Mouse (Mus musculus): ENCODE measurements at regions not wholly inside any gene's neighbourhood (a gene's known extent, or its start where the extent isn't known, plus 50 kb on each side); places are given as distances from the start of the nearest gene placed in this dataset.

DNA sequence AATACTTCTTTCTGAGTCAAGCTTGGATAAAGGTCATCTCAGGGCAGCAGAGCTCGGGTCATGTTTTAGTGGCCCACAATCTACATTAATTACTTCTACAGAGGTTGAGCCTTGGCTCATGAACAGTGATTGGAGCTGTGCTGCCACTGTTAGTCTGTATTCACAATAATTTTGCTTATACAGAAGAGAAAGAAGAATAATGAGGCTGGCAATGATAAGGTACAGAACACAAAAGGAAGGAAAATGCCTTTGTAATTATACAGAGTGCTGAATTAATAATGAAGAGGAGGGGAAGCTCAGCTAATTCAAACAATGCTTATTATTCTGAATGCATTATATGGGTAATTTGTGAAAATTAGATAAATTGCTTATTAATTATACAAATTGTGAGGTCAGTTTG, 573.9 kb upstream of the Cblb start:
- WGBS = 53% methylated on average over 1 of the region's 1 CpGs
- Histone ChIP-seq H3K27me3 (replicated peaks) (no peaks in the 10 kb centered on the region), H3K4me3 (replicated peaks) (no peak overlapping the region)

DNA sequence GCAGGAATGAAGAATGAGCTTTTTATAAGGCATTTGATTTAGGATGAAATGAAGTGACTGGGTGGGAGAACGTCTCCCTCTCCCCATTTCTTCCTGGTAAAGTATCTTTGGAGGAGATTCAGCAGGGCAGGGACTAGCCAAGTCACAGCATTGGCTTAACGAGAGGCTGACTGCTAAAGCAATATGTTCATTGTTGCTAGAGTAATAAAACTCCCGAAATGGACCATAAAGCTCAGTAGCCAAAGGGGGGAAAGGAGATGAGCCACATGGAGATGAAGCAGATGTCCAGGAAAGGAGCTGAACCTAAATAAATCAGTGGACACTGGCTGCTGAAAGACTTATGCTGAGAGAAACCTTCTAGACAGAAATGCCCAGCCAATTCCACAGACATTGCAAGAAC, 555.3 kb upstream of the Cblb start:
- H3K36me3 ChIP-seq = no peaks in the 10 kb centered on the region
- no peaks in the 10 kb centered on the region for H3K4me1 ChIP-seq (replicated peaks)
- no peak for ATAC-seq
- no peak overlapping the region for H3K9ac ChIP-seq
- 41% methylated on average over 3 of the region's 3 CpGs for WGBS
- no peaks in the 10 kb centered on the region for H3K9me3 ChIP-seq
- H3K27me3 ChIP-seq (replicated peaks) = no peaks in the 10 kb centered on the region
- H3K27ac ChIP-seq = no peak overlapping the region
- no peak overlapping the region for H3K4me2 ChIP-seq (replicated peaks)
- no peak overlapping the region for H3K4me3 ChIP-seq (replicated peaks)

More for the DNA sequence above, 573.9 kb upstream of the Cblb start:
- Histone ChIP-seq H3K9me3 (no peaks in the 10 kb centered on the region), H3K4me1 (replicated peaks) (no peaks in the 10 kb centered on the region), H3K9ac (no peak overlapping the region), H3K4me2 (replicated peaks) (no peak overlapping the region), H3K27ac (no peak overlapping the region), H3K36me3 (no peaks in the 10 kb centered on the region)
- ATAC-seq = no peak

DNA sequence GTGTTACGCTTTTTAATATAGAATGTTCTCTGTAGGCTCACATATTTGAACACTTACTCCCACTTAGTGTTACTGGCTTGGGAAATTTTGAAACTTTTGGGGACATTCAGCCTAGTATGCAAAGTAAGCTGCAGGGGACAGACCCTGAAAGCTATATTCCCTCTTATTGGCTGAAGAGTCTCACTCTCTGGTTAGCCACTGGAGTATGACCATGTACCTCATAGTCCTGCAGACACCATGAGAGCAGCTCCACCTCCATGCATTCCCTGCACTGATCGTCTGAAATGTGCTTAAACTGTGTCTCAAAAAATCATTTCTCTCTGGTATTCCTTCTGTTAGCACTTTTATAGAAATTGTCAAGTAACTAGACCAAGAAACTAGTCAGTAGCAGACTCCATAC, 534.9 kb upstream of the Cblb start:
- no peak overlapping the region for H3K4me2 ChIP-seq (replicated peaks)
- no peak overlapping the region for H3K4me3 ChIP-seq (replicated peaks)
- 81% methylated on average over 2 of the region's 2 CpGs for WGBS
- H3K9me3 ChIP-seq = no peaks in the 10 kb centered on the region
- no peak overlapping the region for H3K9ac ChIP-seq
- H3K4me1 ChIP-seq (replicated peaks) = no peaks in the 10 kb centered on the region
- H3K27me3 ChIP-seq (replicated peaks) = no peaks in the 10 kb centered on the region
- no peaks in the 10 kb centered on the region for H3K36me3 ChIP-seq
- H3K27ac ChIP-seq = no peak overlapping the region
- no peak for ATAC-seq

DNA sequence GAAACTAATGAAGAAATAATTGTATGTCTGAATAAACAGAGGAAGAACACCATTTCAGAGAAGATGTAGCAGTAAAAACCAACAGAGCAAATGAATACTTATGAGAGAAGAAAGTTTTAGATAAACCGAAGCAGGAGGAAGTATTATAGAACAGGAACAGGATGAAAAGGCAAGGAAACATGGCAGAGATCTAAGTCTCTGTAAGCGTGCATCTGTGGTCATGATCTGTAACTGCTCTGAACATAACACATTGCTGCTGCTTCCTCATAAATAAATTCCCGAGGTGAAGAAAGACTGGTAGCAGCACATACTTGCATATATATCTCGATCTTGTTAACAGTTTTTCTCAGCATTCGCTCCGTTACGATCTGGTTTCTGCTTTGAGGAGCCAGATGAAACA, 533.2 kb upstream of the Cblb start:
- H3K27ac ChIP-seq = no peak overlapping the region
- H3K27me3 ChIP-seq (replicated peaks) = no peaks in the 10 kb centered on the region
- no peaks in the 10 kb centered on the region for H3K9me3 ChIP-seq
- H3K4me1 ChIP-seq (replicated peaks) = no peaks in the 10 kb centered on the region
- H3K4me3 ChIP-seq (replicated peaks) = no peak overlapping the region
- no peak overlapping the region for H3K9ac ChIP-seq
- H3K36me3 ChIP-seq = no peaks in the 10 kb centered on the region
- H3K4me2 ChIP-seq (replicated peaks) = no peak overlapping the region
- WGBS = 76% methylated on average over 7 of the region's 7 CpGs
- no peak for ATAC-seq

DNA sequence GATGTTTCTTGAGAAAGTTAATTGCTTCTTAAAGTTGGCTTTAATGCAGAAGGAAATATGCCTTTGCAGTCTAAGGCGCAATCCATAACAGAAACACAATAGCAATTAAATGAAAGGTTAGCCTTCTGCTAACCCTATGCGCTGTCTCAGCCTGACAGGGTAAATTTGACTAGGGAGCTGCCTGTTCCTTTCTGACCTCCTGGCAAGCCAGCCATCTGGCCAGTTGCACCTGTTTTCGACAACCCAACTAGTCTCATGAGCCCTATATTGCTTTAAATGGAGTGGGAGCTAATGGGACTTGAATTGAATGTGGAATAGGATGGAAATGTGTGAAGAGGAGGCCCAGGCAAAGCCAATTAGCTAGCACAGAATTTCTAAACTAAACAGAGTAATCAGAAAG, 513.9 kb upstream of the Cblb start:
- Histone ChIP-seq H3K4me3 (replicated peaks) (no peak overlapping the region), H3K9me3 (no peaks in the 10 kb centered on the region), H3K27me3 (replicated peaks) (no peaks in the 10 kb centered on the region), H3K4me1 (replicated peaks) (no peaks in the 10 kb centered on the region), H3K4me2 (replicated peaks) (no peak overlapping the region), H3K36me3 (no peaks in the 10 kb centered on the region), H3K27ac (no peak overlapping the region), H3K9ac (no peak overlapping the region)
- ATAC-seq = no peak
- WGBS = 71% methylated on average over 3 of the region's 3 CpGs

DNA sequence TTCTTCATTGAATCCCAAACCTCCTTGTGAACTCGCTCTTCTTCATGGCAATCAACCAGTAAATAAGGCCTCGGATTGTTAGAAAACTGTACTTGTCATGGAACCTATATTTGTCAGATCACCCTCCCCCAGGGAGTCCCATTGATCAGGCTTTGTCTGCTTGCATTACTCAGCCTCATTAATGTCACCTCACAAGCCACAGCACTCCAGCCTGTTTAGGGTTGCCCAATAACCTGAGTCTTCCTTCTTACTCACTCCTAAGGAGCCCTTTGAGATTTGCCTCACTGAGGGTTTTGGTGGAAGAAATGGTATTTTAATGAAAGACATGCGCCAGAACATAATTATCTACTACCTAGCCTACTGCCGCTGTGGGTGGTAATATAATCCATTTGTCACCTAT, 510.3 kb upstream of the Cblb start:
- Histone ChIP-seq H3K4me1 (replicated peaks) (no peaks in the 10 kb centered on the region), H3K27ac (no peak overlapping the region), H3K27me3 (replicated peaks) (no peaks in the 10 kb centered on the region), H3K4me2 (replicated peaks) (no peak overlapping the region), H3K9me3 (no peaks in the 10 kb centered on the region), H3K36me3 (no peaks in the 10 kb centered on the region), H3K4me3 (replicated peaks) (no peak overlapping the region), H3K9ac (no peak overlapping the region)
- ATAC-seq = no peak
- 71% methylated on average over 4 of the region's 4 CpGs for WGBS

DNA sequence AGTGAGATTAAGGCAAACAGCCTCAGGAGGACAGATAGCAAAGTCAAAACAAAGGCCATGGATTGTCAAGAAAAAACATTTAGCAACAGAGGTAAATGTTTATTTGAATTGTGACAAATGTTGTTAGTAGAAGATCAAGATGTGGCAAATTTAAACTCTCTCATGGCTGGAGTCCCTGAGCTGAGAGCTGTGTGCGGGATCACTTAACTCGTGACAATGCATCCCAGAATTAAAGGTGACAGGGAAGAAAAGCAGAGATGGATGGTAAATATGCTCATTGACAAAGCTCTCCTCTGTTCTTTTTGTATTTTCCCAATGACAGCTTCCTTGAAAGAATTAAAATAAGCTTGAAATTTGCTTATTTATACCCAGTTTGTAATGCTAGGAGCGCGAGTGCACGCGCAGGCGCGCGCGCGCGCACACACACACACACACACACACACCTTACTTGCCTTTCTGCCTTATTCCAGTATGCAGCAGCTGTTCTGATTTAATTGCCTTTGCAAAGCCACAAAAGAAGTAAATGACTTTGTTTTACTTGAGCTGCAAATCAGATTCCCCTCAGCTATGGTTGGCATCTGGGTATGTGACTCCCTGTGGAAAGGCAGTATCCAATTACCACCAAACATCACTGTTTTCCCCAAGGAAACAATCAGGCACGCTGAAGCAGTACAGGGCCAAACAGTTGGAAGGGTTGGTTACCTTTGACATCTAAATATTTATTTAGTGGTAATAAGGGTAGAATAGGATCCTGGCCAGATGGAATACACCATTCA, 509.5 kb upstream of the Cblb start:
- Histone ChIP-seq H3K27me3 (replicated peaks) (no peaks in the 10 kb centered on the region), H3K27ac (no peak overlapping the region), H3K36me3 (no peaks in the 10 kb centered on the region), H3K9me3 (no peaks in the 10 kb centered on the region), H3K4me3 (replicated peaks) (no peak overlapping the region), H3K9ac (no peak overlapping the region), H3K4me2 (replicated peaks) (no peak overlapping the region), H3K4me1 (replicated peaks) (no peaks in the 10 kb centered on the region)
- 80% methylated on average over 13 of the region's 13 CpGs for WGBS
- no peak for ATAC-seq

DNA sequence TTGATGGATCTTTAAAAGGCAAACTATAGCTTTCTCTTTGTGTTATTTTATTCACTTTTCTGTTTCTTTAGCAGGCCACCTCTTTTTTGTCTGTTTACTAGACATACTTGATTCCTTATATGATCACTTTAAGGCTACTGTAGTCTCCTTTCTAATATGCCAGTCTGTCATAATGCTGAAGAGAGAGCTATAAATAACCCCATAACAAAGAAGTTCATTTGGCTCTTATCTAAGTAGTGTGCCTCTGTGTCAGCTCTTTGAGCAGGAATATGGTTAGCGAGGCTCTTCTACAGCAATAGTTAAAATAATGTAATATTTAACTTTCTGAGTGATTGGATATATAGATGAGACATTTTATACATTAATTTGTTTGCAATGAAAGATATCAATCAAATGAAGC, 507.0 kb upstream of the Cblb start:
- H3K36me3 ChIP-seq = no peaks in the 10 kb centered on the region
- H3K27me3 ChIP-seq (replicated peaks) = no peaks in the 10 kb centered on the region
- H3K4me3 ChIP-seq (replicated peaks) = no peak overlapping the region
- H3K27ac ChIP-seq = no peak overlapping the region
- 76% methylated on average over 1 of the region's 1 CpGs for WGBS
- no peaks in the 10 kb centered on the region for H3K9me3 ChIP-seq
- no peak overlapping the region for H3K9ac ChIP-seq
- no peak for ATAC-seq
- H3K4me1 ChIP-seq (replicated peaks) = no peaks in the 10 kb centered on the region
- no peak overlapping the region for H3K4me2 ChIP-seq (replicated peaks)

DNA sequence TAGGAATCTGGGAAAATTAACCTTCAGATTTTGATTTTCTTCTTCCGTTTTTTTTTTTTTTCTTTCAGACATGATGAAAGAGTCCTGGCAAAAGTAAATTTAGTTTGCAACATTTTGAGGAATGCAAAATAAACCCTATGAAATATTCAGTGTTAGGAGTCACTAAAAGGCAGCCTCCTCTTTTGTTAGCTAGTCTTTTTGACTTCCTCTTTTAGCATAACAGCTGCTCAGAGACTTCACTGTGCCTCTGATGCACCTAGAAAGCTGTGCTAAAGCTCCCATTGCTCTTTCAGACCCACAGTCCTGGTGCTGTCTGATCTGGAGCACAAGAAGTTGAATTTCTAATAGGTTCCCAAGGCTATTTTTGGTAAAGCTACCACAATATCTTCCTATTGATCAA, 498.5 kb upstream of the Cblb start:
- H3K27me3 ChIP-seq (replicated peaks) = no peaks in the 10 kb centered on the region
- no peak overlapping the region for H3K4me2 ChIP-seq (replicated peaks)
- no peak overlapping the region for H3K9ac ChIP-seq
- no peak overlapping the region for H3K4me3 ChIP-seq (replicated peaks)
- H3K4me1 ChIP-seq (replicated peaks) = no peaks in the 10 kb centered on the region
- no peak for ATAC-seq
- H3K9me3 ChIP-seq = no peaks in the 10 kb centered on the region
- no peaks in the 10 kb centered on the region for H3K36me3 ChIP-seq
- WGBS = 98% methylated on average over 1 of the region's 1 CpGs
- H3K27ac ChIP-seq = no peak overlapping the region

DNA sequence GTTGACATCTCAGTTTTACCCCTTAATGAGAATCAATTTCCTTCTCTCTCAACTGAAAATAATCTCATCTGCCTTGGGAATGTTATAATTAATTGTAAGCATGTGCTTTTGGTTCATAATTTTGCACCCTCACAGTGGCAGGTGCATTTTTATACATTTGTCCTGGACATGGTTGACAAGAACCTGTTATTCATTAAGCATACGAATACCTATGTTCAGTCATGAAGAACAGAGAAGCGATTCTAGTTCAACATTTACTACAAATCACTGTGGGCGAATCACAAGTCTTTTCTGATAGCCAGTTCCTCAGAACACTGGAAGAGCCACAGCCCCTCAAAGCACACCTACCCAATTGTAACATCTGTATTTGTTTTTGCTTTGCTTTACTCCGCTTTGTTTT, 487.3 kb upstream of the Cblb start:
- Histone ChIP-seq H3K9ac (no peak overlapping the region), H3K27me3 (replicated peaks) (no peaks in the 10 kb centered on the region), H3K36me3 (no peaks in the 10 kb centered on the region), H3K9me3 (no peaks in the 10 kb centered on the region), H3K4me3 (replicated peaks) (no peak overlapping the region), H3K27ac (no peak overlapping the region), H3K4me1 (replicated peaks) (no peaks in the 10 kb centered on the region), H3K4me2 (replicated peaks) (no peak overlapping the region)
- 80% methylated on average over 4 of the region's 4 CpGs for WGBS
- no peak for ATAC-seq

DNA sequence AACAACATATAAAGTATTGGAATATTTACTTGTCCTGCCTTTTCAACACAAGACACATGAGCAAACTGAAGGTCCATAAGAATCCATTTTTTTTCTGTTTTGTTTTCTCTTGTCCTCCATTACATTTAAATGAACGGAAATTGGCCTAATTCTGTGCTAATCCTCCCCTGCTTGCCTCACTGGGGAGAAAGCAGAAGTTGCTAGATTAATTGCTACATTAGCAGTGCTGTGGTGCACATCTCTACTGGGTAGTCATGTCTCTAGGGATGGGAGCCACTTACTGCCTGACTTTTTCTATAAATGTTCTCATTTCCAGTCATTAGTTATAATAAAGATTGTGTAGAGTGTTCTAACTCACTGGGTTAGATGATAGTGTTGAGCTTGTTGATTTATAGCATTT, 484.0 kb upstream of the Cblb start:
- Histone ChIP-seq H3K4me1 (replicated peaks) (no peaks in the 10 kb centered on the region), H3K4me3 (replicated peaks) (no peak overlapping the region), H3K9ac (no peak overlapping the region), H3K36me3 (no peaks in the 10 kb centered on the region), H3K9me3 (no peaks in the 10 kb centered on the region), H3K4me2 (replicated peaks) (no peak overlapping the region), H3K27ac (no peak overlapping the region), H3K27me3 (replicated peaks) (no peaks in the 10 kb centered on the region)
- WGBS = 86% methylated on average over 1 of the region's 1 CpGs
- no peak for ATAC-seq

DNA sequence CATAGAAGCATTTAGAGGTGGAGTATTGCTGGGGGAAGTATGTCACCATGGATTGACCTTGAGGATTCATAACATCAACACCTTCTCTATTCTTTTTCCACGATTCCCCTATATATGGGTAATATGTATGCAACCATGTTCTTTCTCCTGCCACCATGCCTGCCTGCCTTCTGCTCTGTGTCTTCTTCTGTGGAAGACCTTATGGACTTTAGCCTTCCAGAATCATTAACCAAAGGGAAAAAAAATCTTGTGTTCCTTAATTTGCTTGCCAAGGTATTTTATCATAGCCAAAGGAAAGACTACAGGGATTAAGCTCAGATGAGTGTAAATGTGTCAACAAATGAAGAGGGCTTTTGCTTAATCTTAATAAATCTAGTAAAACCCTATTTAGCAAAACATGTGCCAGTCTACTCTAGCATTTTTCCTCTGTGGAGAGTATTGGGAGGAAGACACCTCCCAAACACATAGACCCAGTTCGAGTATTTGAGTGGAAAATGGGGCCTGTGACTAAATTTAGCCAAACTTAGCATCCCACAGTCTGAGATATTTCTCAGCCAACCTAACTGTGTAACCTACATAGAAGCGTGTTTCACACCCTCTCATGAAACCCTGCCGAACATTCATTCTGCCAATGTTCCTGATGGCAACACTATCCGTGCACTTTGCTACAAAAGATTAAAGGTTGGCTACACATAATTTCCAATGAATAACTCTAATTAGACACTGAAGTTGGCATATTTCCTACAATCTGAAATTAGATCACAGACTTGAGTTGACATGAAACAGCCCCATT, 468.0 kb upstream of the Cblb start:
- no peak for ATAC-seq
- WGBS = 90% methylated on average over 5 of the region's 5 CpGs
- no peaks in the 10 kb centered on the region for H3K27me3 ChIP-seq (replicated peaks)

DNA sequence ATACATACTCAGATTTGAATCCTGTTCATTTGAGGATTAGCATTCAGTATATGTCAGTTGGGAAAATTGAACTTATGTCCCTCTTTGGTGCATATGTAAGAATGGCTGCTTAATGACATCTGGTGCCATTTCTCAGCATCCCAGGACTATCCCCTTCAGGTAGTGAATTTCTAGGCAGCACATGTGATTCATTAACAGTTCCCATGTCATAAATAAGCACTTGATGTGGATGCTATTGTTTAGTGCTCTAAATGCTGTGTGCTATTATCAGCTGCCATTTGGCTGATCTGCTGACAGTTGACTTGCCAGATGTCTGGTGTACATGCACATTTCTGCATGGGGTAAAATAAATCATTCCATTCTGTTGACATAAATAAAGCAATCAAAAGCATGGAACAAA, 467.0 kb upstream of the Cblb start:
- Histone ChIP-seq H3K27me3 (replicated peaks) (no peaks in the 10 kb centered on the region), H3K36me3 (no peaks in the 10 kb centered on the region), H3K4me1 (replicated peaks) (no peaks in the 10 kb centered on the region), H3K9ac (no peak overlapping the region), H3K9me3 (no peaks in the 10 kb centered on the region), H3K4me2 (replicated peaks) (no peak overlapping the region), H3K4me3 (replicated peaks) (no peak overlapping the region), H3K27ac (no peak overlapping the region)
- no peak for ATAC-seq

More for the DNA sequence above, 468.0 kb upstream of the Cblb start:
- no peaks in the 10 kb centered on the region for H3K36me3 ChIP-seq
- no peak overlapping the region for H3K4me2 ChIP-seq (replicated peaks)
- H3K9me3 ChIP-seq = no peaks in the 10 kb centered on the region
- no peak overlapping the region for H3K4me3 ChIP-seq (replicated peaks)
- no peak overlapping the region for H3K27ac ChIP-seq
- no peaks in the 10 kb centered on the region for H3K4me1 ChIP-seq (replicated peaks)
- no peak overlapping the region for H3K9ac ChIP-seq

Measured in intestine, embryonic 15.5 days (tissue).